Mouse (Mus musculus): ENCODE data around the gene Nipsnap2.
"Not testable (repeated sequence)": the region's sequence is repeated elsewhere in the genome, so short reads cannot be mapped to it uniquely, and the experiment has no call there.

The Nipsnap2 gene

GRCm38 (mm10) chr5:129761865-129762540 is 37.1 kb downstream of the Nipsnap2 start:
- no peak for DNase-seq (ENCODE audit: low spot score in 2 of 2)

- DNase-seq (ENCODE audit: low spot score in 2 of 2): no peak
These were observed 45.8 kb downstream of the Nipsnap2 start for GRCm38 (mm10) chr5:129770443-129771355.

GRCm38 (mm10) chr5:129772433-129772832 is 47.6 kb downstream of the Nipsnap2 start:
- DNase-seq (ENCODE audit: low spot score in 2 of 2): no peak

GRCm38 (mm10) chr5:129773330-129773729 is 48.5 kb downstream of the Nipsnap2 start:
- not testable (repeated sequence) for DNase-seq (ENCODE audit: low spot score in 2 of 2)

GRCm38 (mm10) chr5:129774661-129775060 is 49.8 kb downstream of the Nipsnap2 start:
- no peak for DNase-seq (ENCODE audit: low spot score in 2 of 2)

GRCm38 (mm10) chr5:129778348-129778995 is 53.6 kb downstream of the Nipsnap2 start:
- DNase-seq (ENCODE audit: low spot score in 2 of 2): no peak

GRCm38 (mm10) chr5:129778996-129779716 is 54.3 kb downstream of the Nipsnap2 start:
- peak; percentile 50 to 75 for DNase-seq (ENCODE audit: low spot score in 2 of 2)

- DNase-seq (ENCODE audit: low spot score in 2 of 2): no peak
These were observed 55.3 kb downstream of the Nipsnap2 start for GRCm38 (mm10) chr5:129780131-129780530.

- no peak for DNase-seq (ENCODE audit: low spot score in 2 of 2)
These were observed 57.3 kb downstream of the Nipsnap2 start for GRCm38 (mm10) chr5:129782211-129782610.

GRCm38 (mm10) chr5:129785235-129785870 is 60.5 kb downstream of the Nipsnap2 start:
- DNase-seq (ENCODE audit: low spot score in 2 of 2): no peak

GRCm38 (mm10) chr5:129786161-129786560 is 61.3 kb downstream of the Nipsnap2 start:
- DNase-seq (ENCODE audit: low spot score in 2 of 2): no peak

- DNase-seq (ENCODE audit: low spot score in 2 of 2): peak; percentile 95 to 98
These were observed 62.2 kb downstream of the Nipsnap2 start, which contains the start of gene Psph for GRCm38 (mm10) chr5:129786818-129787790. Psph (minus strand) TSS chr5:129787449.

- no peak for DNase-seq (ENCODE audit: low spot score in 2 of 2)
These were observed 63.1 kb downstream of the Nipsnap2 start for GRCm38 (mm10) chr5:129787818-129788593.

- not testable (repeated sequence) for DNase-seq (ENCODE audit: low spot score in 2 of 2)
These were observed 65.7 kb downstream of the Nipsnap2 start for GRCm38 (mm10) chr5:129790591-129790990.

Measured in spleen, postnatal 4 days (tissue).